Mouse (Mus musculus): ENCODE measurements around the gene 6330409D20Rik. TPM values are rescaled to one million over a fixed set of nuclear protein-coding genes. Genes with fewer than 3 reads are reported as not detected.

Gene 6330409D20Rik
- total and polyA plus RNA-seq, 3 experiments: not detected

- ATAC-seq (ENCODE audit: extremely low read depth, insufficient number of reproducible peaks, low FRiP score, poor library complexity, severe bottlenecking) (no peak), DNase-seq (ENCODE audit: low spot score) (no peak)
- no peaks in the 10 kb centered on the region for H3K9me3 ChIP-seq (replicated peaks)
- H3K36me3 ChIP-seq (replicated peaks): peaks cover 51% of the 10 kb centered on the region
- TF ChIP-seq CTCF (IDR thresholded peaks at IDR 0.05; ENCODE audit: low read depth, low read length) (no peak), TAL1 (conservative IDR thresholded peaks at IDR 0.05; ENCODE audit: low read depth, low read length) (no peak), GATA1 (IDR thresholded peaks at IDR 0.05; ENCODE audit: borderline replicate concordance, low read length) (no peak), POLR2AphosphoS5 (IDR thresholded peaks at IDR 0.05; ENCODE audit: insufficient replicate concordance, low read depth, low read length) (no peak), GATA2 (IDR thresholded peaks at IDR 0.05; ENCODE audit: borderline replicate concordance, low read depth, low read length) (no peak)
- H3K27me3 ChIP-seq (ENCODE audit: insufficient read depth, low read length): peaks cover 10% of the 10 kb centered on the region; the same call in 1 of the 2 replicates
- no peak overlapping the region for H3K4me3 ChIP-seq (ENCODE audit: low read depth, low read length)
- H3K4me1 ChIP-seq (ENCODE audit: insufficient read depth, low read depth, low read length): peaks cover 12% of the 10 kb centered on the region
Observed at GRCm38 (mm10) chr2:32759001-32759400, 18.2 kb upstream of the 6330409D20Rik start.

DNA sequence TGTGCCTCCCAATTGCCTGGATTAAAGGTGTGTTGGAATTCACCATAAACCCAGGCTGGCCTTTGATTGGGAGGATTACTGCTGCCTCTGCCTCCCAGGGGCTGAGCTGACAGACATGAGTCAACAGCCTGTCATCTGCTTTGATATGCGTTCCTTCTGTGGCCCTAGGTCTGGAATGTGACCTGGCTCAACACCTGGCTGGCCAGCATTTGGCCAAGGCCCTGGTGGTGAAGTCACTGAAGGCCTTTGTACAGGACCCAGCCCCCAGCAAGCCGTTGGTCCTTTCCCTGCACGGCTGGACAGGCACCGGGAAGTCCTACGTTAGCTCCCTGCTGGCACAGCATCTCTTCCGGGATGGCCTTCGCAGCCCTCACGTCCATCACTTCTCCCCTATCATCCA is 17.7 kb upstream of the 6330409D20Rik start:
- TF ChIP-seq TAL1 (conservative IDR thresholded peaks at IDR 0.05; ENCODE audit: low read depth, low read length) (no peak), GATA1 (IDR thresholded peaks at IDR 0.05; ENCODE audit: borderline replicate concordance, low read length) (no peak), GATA2 (IDR thresholded peaks at IDR 0.05; ENCODE audit: borderline replicate concordance, low read depth, low read length) (no peak), CTCF (IDR thresholded peaks at IDR 0.05; ENCODE audit: low read depth, low read length) (no peak), POLR2AphosphoS5 (IDR thresholded peaks at IDR 0.05; ENCODE audit: insufficient replicate concordance, low read depth, low read length) (no peak)
- no peak for ATAC-seq (ENCODE audit: extremely low read depth, insufficient number of reproducible peaks, low FRiP score, poor library complexity, severe bottlenecking)
- H3K27me3 ChIP-seq (ENCODE audit: insufficient read depth, low read length): peaks cover 11% of the 10 kb centered on the region; the same call in 1 of the 2 replicates

DNA sequence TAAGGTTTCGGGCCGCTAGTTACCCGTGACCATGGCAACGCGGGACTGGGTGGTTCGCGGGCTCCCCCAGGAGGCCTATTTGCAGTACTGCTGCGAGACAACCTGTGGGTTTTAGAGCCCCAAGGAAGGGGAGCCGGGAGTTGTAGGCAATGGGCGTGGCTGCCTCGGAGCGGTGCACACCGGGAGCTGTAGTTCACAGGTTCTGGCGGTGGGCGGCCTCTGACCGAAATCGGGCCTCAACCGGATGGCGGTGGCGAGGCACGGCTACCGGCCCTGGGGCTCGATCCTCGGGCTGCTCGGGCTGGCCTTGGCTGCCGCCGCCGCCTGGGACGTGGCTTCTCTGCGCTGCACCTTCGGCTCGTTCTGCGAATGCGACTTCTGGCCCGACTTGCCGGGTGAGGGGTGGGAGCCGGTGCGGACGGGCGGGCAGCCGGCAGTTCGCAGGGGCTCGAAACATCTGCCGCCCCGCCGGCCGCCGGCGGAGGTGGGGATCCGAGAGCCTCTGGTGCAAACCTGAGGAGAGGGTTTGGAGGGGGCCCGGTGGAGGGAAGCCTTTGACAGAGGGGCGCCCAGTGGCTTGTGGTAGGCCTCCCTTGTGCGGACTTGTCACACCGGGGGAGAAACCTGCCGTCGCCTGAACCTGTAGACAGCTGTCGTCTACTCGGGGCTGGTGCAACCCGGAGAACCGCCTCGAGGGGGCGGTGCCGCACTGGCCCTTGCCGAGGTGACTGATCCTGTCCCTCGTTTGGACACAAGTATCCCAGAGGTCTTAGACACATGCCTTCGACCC is 16.4 kb upstream of the 6330409D20Rik start, which contains the start of gene Tor2a:
Gene Tor2a (plus strand): TSS at position 179 of the 790 bp plus-strand sequence.
- H3K36me3 ChIP-seq (replicated peaks): peaks cover 40% of the 10 kb centered on the region
- peaks cover 12% of the 10 kb centered on the region for H3K4me1 ChIP-seq (ENCODE audit: insufficient read depth, low read depth, low read length)
- TF ChIP-seq GATA2 (IDR thresholded peaks at IDR 0.05; ENCODE audit: borderline replicate concordance, low read depth, low read length) (no peak), GATA1 (IDR thresholded peaks at IDR 0.05; ENCODE audit: borderline replicate concordance, low read length) (no peak), CTCF (IDR thresholded peaks at IDR 0.05; ENCODE audit: low read depth, low read length) (peak; percentile 71)
- peak; percentile 96 for ATAC-seq (ENCODE audit: extremely low read depth, insufficient number of reproducible peaks, low FRiP score, poor library complexity, severe bottlenecking)
- H3K9me3 ChIP-seq (replicated peaks): no peaks in the 10 kb centered on the region
- peak; percentile 91 for DNase-seq (ENCODE audit: low spot score)
- peaks cover 21% of the 10 kb centered on the region for H3K27me3 ChIP-seq (ENCODE audit: insufficient read depth, low read length)
- peak within 1 kb of the TSS; percentile 79 for H3K4me3 ChIP-seq (ENCODE audit: low read depth, low read length)

More for the DNA sequence above, 17.7 kb upstream of the 6330409D20Rik start:
- H3K9me3 ChIP-seq (replicated peaks): no peaks in the 10 kb centered on the region
- peaks cover 51% of the 10 kb centered on the region for H3K36me3 ChIP-seq (replicated peaks)
- peaks cover 12% of the 10 kb centered on the region for H3K4me1 ChIP-seq (ENCODE audit: insufficient read depth, low read depth, low read length)
- H3K4me3 ChIP-seq (ENCODE audit: low read depth, low read length): no peak overlapping the region
- DNase-seq (ENCODE audit: low spot score): no peak

DNA sequence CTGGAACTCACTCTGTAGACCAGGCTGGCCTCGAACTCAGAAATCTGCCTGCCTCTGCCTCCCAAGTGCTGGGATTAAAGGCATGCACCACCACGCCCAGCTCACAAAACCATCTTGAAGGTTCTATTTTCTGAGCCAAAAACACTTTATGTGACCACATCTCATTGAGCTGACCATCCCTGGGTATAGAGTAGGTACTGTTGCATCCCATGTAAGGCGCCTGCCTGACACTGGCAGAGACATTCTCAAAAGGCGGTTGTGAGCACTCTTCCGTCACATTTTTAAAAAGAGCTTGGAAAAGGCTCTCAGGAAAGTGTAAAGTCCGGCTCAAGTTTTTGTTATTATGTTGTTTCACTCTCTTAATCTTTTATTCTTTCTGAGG is 15.8 kb upstream of the 6330409D20Rik start:
- ATAC-seq (ENCODE audit: extremely low read depth, insufficient number of reproducible peaks, low FRiP score, poor library complexity, severe bottlenecking): no peak
- TF ChIP-seq GATA1 (IDR thresholded peaks at IDR 0.05; ENCODE audit: borderline replicate concordance, low read length): no peak
- TF ChIP-seq TAL1 (conservative IDR thresholded peaks at IDR 0.05; ENCODE audit: low read depth, low read length): no peak
- TF ChIP-seq GATA2 (IDR thresholded peaks at IDR 0.05; ENCODE audit: borderline replicate concordance, low read depth, low read length): no peak
- no peak for TF ChIP-seq POLR2AphosphoS5 (IDR thresholded peaks at IDR 0.05; ENCODE audit: insufficient replicate concordance, low read depth, low read length)
- no peak for TF ChIP-seq CTCF (IDR thresholded peaks at IDR 0.05; ENCODE audit: low read depth, low read length)
- no peak overlapping the region; the same call in 1 of the 2 replicates for H3K4me3 ChIP-seq (ENCODE audit: low read depth, low read length)

GRCm38 (mm10) chr2:32752181-32752580 is 11.4 kb upstream of the 6330409D20Rik start:
- no peak overlapping the region for H3K4me3 ChIP-seq (ENCODE audit: low read depth, low read length)
- TF ChIP-seq TAL1 (conservative IDR thresholded peaks at IDR 0.05; ENCODE audit: low read depth, low read length) (no peak), GATA1 (IDR thresholded peaks at IDR 0.05; ENCODE audit: borderline replicate concordance, low read length) (no peak), CTCF (IDR thresholded peaks at IDR 0.05; ENCODE audit: low read depth, low read length) (no peak), POLR2AphosphoS5 (IDR thresholded peaks at IDR 0.05; ENCODE audit: insufficient replicate concordance, low read depth, low read length) (no peak), GATA2 (IDR thresholded peaks at IDR 0.05; ENCODE audit: borderline replicate concordance, low read depth, low read length) (no peak)
- H3K4me1 ChIP-seq (ENCODE audit: insufficient read depth, low read depth, low read length): peaks cover 6% of the 10 kb centered on the region
- no peak for ATAC-seq (ENCODE audit: extremely low read depth, insufficient number of reproducible peaks, low FRiP score, poor library complexity, severe bottlenecking)
- peaks cover 38% of the 10 kb centered on the region for H3K27me3 ChIP-seq (ENCODE audit: insufficient read depth, low read length)
- no peak for DNase-seq (ENCODE audit: low spot score)
- no peaks in the 10 kb centered on the region for H3K9me3 ChIP-seq (replicated peaks)
- no peaks in the 10 kb centered on the region for H3K36me3 ChIP-seq (replicated peaks)

More for the DNA sequence above, 15.8 kb upstream of the 6330409D20Rik start:
- H3K4me1 ChIP-seq (ENCODE audit: insufficient read depth, low read depth, low read length): peaks cover 12% of the 10 kb centered on the region
- no peak for DNase-seq (ENCODE audit: low spot score)
- no peaks in the 10 kb centered on the region for H3K9me3 ChIP-seq (replicated peaks)
- peaks cover 34% of the 10 kb centered on the region for H3K36me3 ChIP-seq (replicated peaks)
- peaks cover 22% of the 10 kb centered on the region for H3K27me3 ChIP-seq (ENCODE audit: insufficient read depth, low read length)

DNA sequence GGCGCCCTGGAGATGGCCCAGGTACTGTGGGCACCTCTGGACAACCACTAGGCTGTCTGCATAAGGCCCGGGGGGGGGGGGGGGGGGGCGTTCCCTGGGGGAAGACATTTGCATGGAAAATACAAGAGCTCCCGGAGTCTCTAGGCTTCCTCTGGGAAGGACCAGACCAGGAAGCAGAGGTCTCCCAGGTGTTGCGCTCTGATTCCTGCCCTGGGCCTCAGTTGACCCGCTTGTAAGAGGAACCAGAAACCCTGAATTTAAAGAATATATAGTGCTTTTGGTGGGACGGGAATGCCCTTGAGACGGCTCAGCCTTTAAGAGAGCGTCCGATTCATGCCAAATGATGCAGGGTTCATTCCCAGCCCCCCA is 10.8 kb upstream of the 6330409D20Rik start:
- no peak for TF ChIP-seq GATA2 (IDR thresholded peaks at IDR 0.05; ENCODE audit: borderline replicate concordance, low read depth, low read length)
- TF ChIP-seq CTCF (IDR thresholded peaks at IDR 0.05; ENCODE audit: low read depth, low read length): no peak
- TF ChIP-seq POLR2AphosphoS5 (IDR thresholded peaks at IDR 0.05; ENCODE audit: insufficient replicate concordance, low read depth, low read length): no peak
- no peak for TF ChIP-seq TAL1 (conservative IDR thresholded peaks at IDR 0.05; ENCODE audit: low read depth, low read length)
- no peak for TF ChIP-seq GATA1 (IDR thresholded peaks at IDR 0.05; ENCODE audit: borderline replicate concordance, low read length)
- H3K4me3 ChIP-seq (ENCODE audit: low read depth, low read length): no peak overlapping the region
- H3K27me3 ChIP-seq (ENCODE audit: insufficient read depth, low read length): peaks cover 43% of the 10 kb centered on the region
- no peaks in the 10 kb centered on the region for H3K36me3 ChIP-seq (replicated peaks)
- no peaks in the 10 kb centered on the region for H3K9me3 ChIP-seq (replicated peaks)
- no peak for DNase-seq (ENCODE audit: low spot score)
- no peak for ATAC-seq (ENCODE audit: extremely low read depth, insufficient number of reproducible peaks, low FRiP score, poor library complexity, severe bottlenecking)
- peaks cover 5% of the 10 kb centered on the region for H3K4me1 ChIP-seq (ENCODE audit: insufficient read depth, low read depth, low read length)
